In genomic region chr12:93718704-93719497, GRCm38 (mm10) we compare ENCODE assay signal across 27 mouse cellular contexts.
A peak's percentile ranks its signal among the peaks of the same experiment; 100 is the strongest.
DNase-seq lines count a peak whose midpoint lies in the region; ATAC-seq and TF ChIP-seq lines count a peak whose summit lies in the region.
"Had no signal": no experiment of that assay in that cellular context is flagged by ENCODE, and none has a peak within 500 bp of the region (broad histone marks: within the 10 kb centered on the region; RNA-seq: fewer than 3 reads in every experiment).

No protein-coding gene starts in this region.

- no peaks in the 10 kb centered on the region for H3K4me1 ChIP-seq in limb, embryonic 12.5 days (replicated peaks)
- H3K4me1 ChIP-seq in limb, embryonic 10.5 days, result no peaks in the 10 kb centered on the region
- H3K4me1 ChIP-seq in forebrain, embryonic 13.5 days, result no peaks in the 10 kb centered on the region
- 0 out of 2 replicates have a peak, but pooled peaks cover 2% of the 10 kb centered on the region for H3K4me1 ChIP-seq in limb, embryonic 14.5 days (ENCODE audit: control insufficient read depth, insufficient read depth, low read length)
- H3K4me1 ChIP-seq: lung, embryonic 15.5 days had no signal

- ATAC-seq in limb, embryonic 12.5 days (ENCODE audit: insufficient number of reproducible peaks, insufficient read depth, low FRiP score, low TSS enrichment, low read depth), result no peak
- peak; percentile 71; the same call in 1 of the 2 replicates for ATAC-seq in forebrain, embryonic 13.5 days
- ATAC-seq in limb, embryonic 14.5 days (ENCODE audit: low FRiP score, low read depth), result peak; percentile 71
- ATAC-seq in megakaryocyte, adult 5-6 weeks (ENCODE audit: poor library complexity, severe bottlenecking), result no peak
- ATAC-seq: activated CD4-positive, CD25-positive, alpha-beta regulatory T cell, adult 4 months; CD4-positive, CD25-positive, alpha-beta regulatory T cell, adult 4 months; inflammation-experienced regulatory T-cells, adult 6 months; Patski had no signal

- DNase-seq in embryo, embryonic 11 days, result peak; percentile 1
- DNase-seq in embryo, embryonic 10 days (ENCODE audit: low spot score), result no peak
- no peak for DNase-seq in limb, embryonic 10.5 days (ENCODE audit: low spot score)
- peak; percentile 72 for DNase-seq in limb, embryonic 14.5 days (ENCODE audit: low spot score)
- no peak for DNase-seq in layer of hippocampus, adult 8-10 months (ENCODE audit: low spot score in 2 of 2)
- DNase-seq: adrenal gland, postnatal 36 days; cerebellum, adult 9-10 months; gastrocnemius, postnatal 36 days; heart, postnatal 10 days; kidney, adult 2 months; kidney, postnatal 25 days; layer of hippocampus, adult 9-11 months; left cerebral cortex, postnatal 4 days; retina, postnatal 1 day had no signal

- no peaks in the 10 kb centered on the region for H3K36me3 ChIP-seq in limb, embryonic 12.5 days
- no peaks in the 10 kb centered on the region for H3K36me3 ChIP-seq in limb, embryonic 10.5 days
- H3K36me3 ChIP-seq in forebrain, embryonic 13.5 days (ENCODE audit: poor library complexity, severe bottlenecking), result no peaks in the 10 kb centered on the region
- H3K36me3 ChIP-seq in limb, embryonic 14.5 days (ENCODE audit: control insufficient read depth, insufficient read depth, low read length), result no peaks in the 10 kb centered on the region
- H3K36me3 ChIP-seq: lung, embryonic 15.5 days had no signal

- no peak for TF ChIP-seq POLR2A in limb, embryonic 14.5 days (IDR thresholded peaks at IDR 0.05; ENCODE audit: borderline replicate concordance, extremely low read depth, insufficient read depth, insufficient read length)

- no peaks in the 10 kb centered on the region for H3K27me3 ChIP-seq in limb, embryonic 12.5 days
- H3K27me3 ChIP-seq in limb, embryonic 10.5 days (ENCODE audit: low read depth, poor library complexity, severe bottlenecking), result no peaks in the 10 kb centered on the region
- no peaks in the 10 kb centered on the region for H3K27me3 ChIP-seq in forebrain, embryonic 13.5 days
- H3K27me3 ChIP-seq in limb, embryonic 14.5 days (ENCODE audit: control insufficient read depth, insufficient read depth, low read length), result no peaks in the 10 kb centered on the region
- H3K27me3 ChIP-seq: lung, embryonic 15.5 days; Patski had no signal

- H3K9me3 ChIP-seq in limb, embryonic 12.5 days, result no peaks in the 10 kb centered on the region
- no peaks in the 10 kb centered on the region for H3K9me3 ChIP-seq in limb, embryonic 10.5 days (replicated peaks)
- no peaks in the 10 kb centered on the region for H3K9me3 ChIP-seq in forebrain, embryonic 13.5 days (replicated peaks)
- H3K9me3 ChIP-seq in limb, embryonic 14.5 days (ENCODE audit: control insufficient read depth, low read length), result no peaks in the 10 kb centered on the region
- H3K9me3 ChIP-seq: lung, embryonic 15.5 days had no signal

- H3K9ac ChIP-seq in limb, embryonic 12.5 days (replicated peaks), result no peak overlapping the region
- H3K9ac ChIP-seq in forebrain, embryonic 13.5 days, result no peak overlapping the region
- H3K9ac ChIP-seq in limb, embryonic 14.5 days (ENCODE audit: low read depth, low read length, severe bottlenecking), result no peak overlapping the region
- H3K9ac ChIP-seq: liver, embryonic 14.5 days; lung, embryonic 15.5 days had no signal

- no peak overlapping the region for H3K4me2 ChIP-seq in limb, embryonic 12.5 days
- no peak overlapping the region for H3K4me2 ChIP-seq in forebrain, embryonic 13.5 days
- no peak overlapping the region for H3K4me2 ChIP-seq in limb, embryonic 14.5 days (replicated peaks; ENCODE audit: low read depth, low read length, severe bottlenecking)
- H3K4me2 ChIP-seq: heart, embryonic 11.5 days; lung, embryonic 15.5 days had no signal

- no peak overlapping the region for H3K4me3 ChIP-seq in limb, embryonic 12.5 days (replicated peaks)
- H3K4me3 ChIP-seq in limb, embryonic 10.5 days, result no peak overlapping the region
- H3K4me3 ChIP-seq in forebrain, embryonic 13.5 days, result no peak overlapping the region
- no peak overlapping the region for H3K4me3 ChIP-seq in limb, embryonic 14.5 days (replicated peaks; ENCODE audit: low read length)
- H3K4me3 ChIP-seq: left cerebral cortex, adult 2 months; lung, embryonic 15.5 days had no signal

- H3K27ac ChIP-seq in limb, embryonic 12.5 days, result peak overlapping the region; percentile 56; the same call in 1 of the 2 replicates
- H3K27ac ChIP-seq in limb, embryonic 10.5 days, result no peak overlapping the region; the same call in 1 of the 2 replicates
- peak overlapping the region; percentile 54; the same call in 1 of the 2 replicates for H3K27ac ChIP-seq in forebrain, embryonic 13.5 days
- peak overlapping the region; percentile 56 for H3K27ac ChIP-seq in limb, embryonic 14.5 days (replicated peaks; ENCODE audit: low read depth, low read length)
- H3K27ac ChIP-seq: left cerebral cortex, adult 2 months; liver, embryonic 14.5 days; lung, embryonic 15.5 days; macrophage; stomach, postnatal 0 days had no signal

- WGBS in limb, embryonic 12.5 days, result 68% methylated on average over 2 of the region's 2 CpGs
- 88% methylated on average over 2 of the region's 2 CpGs for WGBS in limb, embryonic 10.5 days
- WGBS in forebrain, embryonic 13.5 days, result 38% methylated on average over 2 of the region's 2 CpGs
- WGBS in limb, embryonic 14.5 days, result 63% methylated on average over 2 of the region's 2 CpGs

Comparison
In these comparisons a context has a peak if more than half of its experiments do, and no peak if none do; other contexts are left out.
1. DNase-seq: peak in embryo, embryonic 11 days (single experiment) and limb, embryonic 14.5 days (single experiment); none in embryo, embryonic 10 days (single experiment), limb, embryonic 10.5 days (single experiment) and layer of hippocampus, adult 8-10 months (0 of 2).
2. ATAC-seq: peak in forebrain, embryonic 13.5 days (single experiment) and limb, embryonic 14.5 days (single experiment); none in limb, embryonic 12.5 days (single experiment) and megakaryocyte, adult 5-6 weeks (single experiment).